Mouse (Mus musculus) retina, adult 2 months (tissue): ENCODE results near the gene Fkbp3.
A peak's percentile ranks its signal among the peaks of the same experiment; 100 is the strongest.
"Not testable (repeated sequence)": the region's sequence is repeated elsewhere in the genome, so short reads cannot be mapped to it uniquely, and the experiment has no call there.

Source experiments
- DNase-seq: peaks from one replicate; pipeline ENCODE4 v3.0.0-alpha.2; 2012; ENCODE audit warnings: low read depth, low spot score

The Fkbp3 gene

GRCm38 (mm10) chr12:65073611-65074178, at the start of gene Fkbp3:
Gene Fkbp3 (minus strand): TSS chr12:65074007.
- DNase-seq: peak; percentile 90

- DNase-seq: no peak
Measured at GRCm38 (mm10) chr12:65119451-65119850, 45.6 kb upstream of the Fkbp3 start.

GRCm38 (mm10) chr12:65118968-65119367, 45.2 kb upstream of the Fkbp3 start:
- no peak for DNase-seq

GRCm38 (mm10) chr12:65114978-65115377, 41.2 kb upstream of the Fkbp3 start:
- DNase-seq: not testable (repeated sequence)

DNA sequence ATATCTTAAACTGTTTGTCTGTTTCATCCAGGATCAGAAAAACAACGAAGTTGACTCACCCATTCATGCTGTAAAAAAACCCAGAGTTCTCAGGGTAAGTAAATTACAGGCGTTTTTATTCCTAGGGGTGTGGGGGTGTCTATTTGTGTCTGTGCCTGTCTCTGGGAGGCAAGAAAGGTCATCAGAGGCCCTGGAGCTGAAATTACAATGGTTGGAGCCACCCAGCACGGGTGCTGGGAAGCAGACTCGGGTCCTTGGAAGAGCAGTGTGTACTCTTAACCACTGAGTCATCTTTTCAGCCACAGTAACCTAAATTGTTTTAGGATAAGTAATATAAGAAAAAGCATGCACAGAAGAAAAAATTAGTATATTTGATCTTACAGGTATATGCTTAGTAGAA, 40.1 kb upstream of the Fkbp3 start:
- no peak for DNase-seq

DNA sequence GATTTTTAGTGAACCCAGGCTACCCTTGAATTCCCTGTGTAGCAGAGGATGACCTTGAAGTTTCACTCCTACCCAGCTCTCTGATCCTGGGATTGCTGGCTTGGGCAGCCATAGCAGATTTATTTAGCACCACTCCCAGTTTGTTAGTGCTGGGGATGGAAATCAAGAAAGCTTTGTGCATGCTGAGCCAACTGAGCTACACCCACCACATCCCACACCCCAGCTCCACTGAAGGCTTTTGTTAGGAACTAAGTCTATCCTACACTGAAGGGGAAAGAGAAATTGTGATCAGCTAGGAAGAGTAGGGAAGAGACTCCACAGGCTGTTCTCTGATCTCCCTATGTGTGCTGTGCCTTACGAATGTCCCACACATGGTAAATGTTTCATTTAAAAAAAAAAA, 39.0 kb upstream of the Fkbp3 start:
- DNase-seq: no peak

GRCm38 (mm10) chr12:65111503-65111902, 37.7 kb upstream of the Fkbp3 start:
- no peak for DNase-seq

- no peak for DNase-seq
Measured at GRCm38 (mm10) chr12:65108746-65109145, 34.9 kb upstream of the Fkbp3 start.

GRCm38 (mm10) chr12:65076906-65077305, 3.1 kb upstream of the Fkbp3 start:
- DNase-seq: no peak

DNA sequence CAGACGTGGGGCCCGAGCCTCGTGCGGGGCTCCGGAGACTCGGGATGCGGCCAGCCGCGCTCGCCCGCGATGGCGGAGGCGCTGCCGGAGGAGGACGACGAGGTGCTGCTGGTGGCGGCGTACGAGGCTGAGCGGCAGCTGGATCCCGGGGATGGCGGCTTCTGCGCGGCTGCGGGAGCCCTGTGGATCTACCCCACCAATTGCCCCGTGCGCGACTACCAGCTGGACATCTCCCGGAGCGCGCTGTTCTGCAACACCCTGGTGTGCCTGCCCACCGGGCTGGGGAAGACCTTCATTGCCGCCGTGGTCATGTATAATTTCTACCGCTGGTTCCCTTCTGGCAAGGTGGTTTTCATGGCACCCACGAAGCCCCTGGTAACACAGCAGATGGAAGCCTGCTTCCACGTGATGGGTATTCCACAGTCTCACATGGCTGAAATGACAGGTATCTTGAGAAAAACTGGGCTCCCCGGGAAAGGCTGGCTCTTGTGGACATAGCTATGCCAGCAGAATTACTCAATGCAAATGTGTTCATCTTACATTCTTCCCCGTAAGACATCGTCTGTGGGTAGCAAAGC, 2.0 kb upstream of the Fkbp3 start:
- no peak for DNase-seq

- DNase-seq: peak; percentile 81
Measured at GRCm38 (mm10) chr12:65075085-65075732, 1.4 kb upstream of the Fkbp3 start, which contains the start of gene Fancm. Gene Fancm (plus strand): TSS chr12:65075603.

GRCm38 (mm10) chr12:65074651-65075050, 844 bp upstream of the Fkbp3 start:
- DNase-seq: no peak

DNA sequence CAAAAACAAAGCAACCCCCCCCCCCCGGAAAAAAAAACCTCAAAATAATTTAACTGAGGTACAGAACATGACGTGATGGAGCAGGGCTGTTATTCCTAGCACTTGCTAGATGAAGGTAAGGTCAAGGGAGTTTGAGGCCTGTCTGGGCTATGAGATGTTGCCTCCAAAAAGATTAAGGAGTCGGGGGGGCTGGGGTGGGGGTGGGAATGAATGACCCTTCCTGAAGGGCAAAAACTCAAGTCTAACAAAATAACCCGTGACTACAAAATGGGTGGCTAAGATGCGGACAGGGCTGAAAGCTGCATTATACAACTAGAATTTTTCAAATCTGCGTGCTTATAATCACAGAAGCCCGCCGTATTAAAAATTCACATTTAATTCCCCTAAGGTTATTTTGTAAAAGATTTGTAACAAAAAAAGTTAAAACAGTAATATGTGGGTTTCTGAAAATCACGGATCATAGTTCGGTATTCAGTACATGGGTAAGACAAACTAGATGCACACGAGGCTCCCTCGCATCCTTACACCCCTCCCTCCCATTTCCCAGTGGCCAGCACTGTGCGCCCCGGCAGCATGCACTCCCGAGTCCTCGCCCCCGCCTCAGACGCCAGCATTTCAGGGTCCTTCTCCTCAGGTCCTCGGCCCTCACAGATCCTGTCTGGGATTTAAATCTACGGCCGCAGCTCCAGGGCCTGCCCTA, 746 bp downstream of the Fkbp3 start:
- no peak for DNase-seq

DNA sequence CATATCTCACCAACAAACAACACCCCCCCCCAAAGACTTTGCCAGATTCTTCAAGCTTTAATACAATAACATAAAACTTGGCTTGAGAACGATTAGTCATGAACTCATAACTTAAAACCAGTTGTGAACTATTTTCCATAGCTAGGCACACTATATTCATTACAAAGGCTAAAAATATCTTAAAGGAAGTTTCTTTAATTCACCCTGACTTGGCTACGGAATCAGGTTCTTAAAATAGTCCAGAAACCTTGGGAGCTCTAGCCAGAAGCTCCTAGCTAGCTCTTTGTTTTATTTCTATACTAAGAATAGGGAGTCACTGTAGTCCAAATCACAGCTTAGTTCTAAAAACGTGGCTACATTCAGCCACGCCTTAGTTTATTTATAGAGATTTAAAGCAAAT, 5.4 kb downstream of the Fkbp3 start:
- no peak for DNase-seq

- no peak for DNase-seq
Measured at GRCm38 (mm10) chr12:65066234-65066633, 7.6 kb downstream of the Fkbp3 start.

GRCm38 (mm10) chr12:65065241-65065640, 8.6 kb downstream of the Fkbp3 start:
- no peak for DNase-seq

- no peak for DNase-seq
Measured at GRCm38 (mm10) chr12:65061082-65061481, 12.7 kb downstream of the Fkbp3 start.

GRCm38 (mm10) chr12:65058203-65058602, 15.6 kb downstream of the Fkbp3 start:
- no peak for DNase-seq

DNA sequence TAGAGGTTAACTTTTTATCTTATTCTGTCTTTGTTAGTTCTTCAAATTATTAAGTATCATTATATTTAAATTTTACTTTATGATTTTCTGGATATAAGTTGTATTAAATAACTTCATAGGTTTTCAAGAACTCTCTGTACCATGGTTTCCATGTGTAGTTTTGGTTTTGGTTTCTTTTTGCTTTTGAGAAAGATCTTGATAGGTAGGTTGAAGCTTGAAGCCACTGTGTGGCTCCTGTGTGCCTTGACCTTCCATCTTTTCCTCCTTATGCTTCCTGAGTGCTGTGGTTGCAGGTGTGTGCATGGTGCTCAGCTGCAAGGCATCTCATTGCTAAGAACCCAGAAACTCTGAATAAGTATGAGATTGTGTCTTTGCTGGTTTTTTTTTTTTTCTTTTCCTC, 25.0 kb downstream of the Fkbp3 start:
- DNase-seq: no peak

- no peak for DNase-seq
Measured at GRCm38 (mm10) chr12:65037546-65037937, 36.3 kb downstream of the Fkbp3 start.

DNA sequence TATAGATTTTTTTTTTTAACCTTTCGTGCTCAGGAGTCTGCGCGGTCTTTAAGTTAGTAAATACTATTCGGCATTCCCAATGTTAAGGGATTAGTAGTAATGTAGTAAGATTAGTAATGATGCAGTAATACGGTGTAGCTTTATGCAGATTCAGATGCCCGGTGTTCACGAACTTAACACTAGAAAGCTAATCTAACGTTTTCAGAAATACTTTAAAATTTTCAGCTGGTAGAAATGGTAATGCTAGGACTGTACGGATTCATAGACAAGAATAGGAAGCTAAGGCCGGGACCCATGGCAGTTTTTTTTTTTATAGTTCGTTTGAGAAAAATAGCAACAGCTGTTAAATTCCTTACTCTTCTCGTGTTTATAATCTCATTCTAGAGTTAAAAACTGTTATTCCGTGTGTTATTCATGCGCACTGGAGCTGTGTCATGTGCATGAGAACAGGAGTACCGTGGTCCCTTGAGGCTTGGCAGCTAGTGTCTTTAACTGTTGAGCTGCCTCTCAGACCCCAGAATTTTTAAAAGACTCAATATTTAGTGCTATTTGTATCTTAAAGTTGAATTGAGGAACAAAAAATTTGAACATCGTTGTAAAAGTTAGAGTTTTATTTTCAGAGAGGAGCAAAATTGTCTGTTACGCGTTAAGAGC, 36.8 kb downstream of the Fkbp3 start:
- no peak for DNase-seq
